In the genomic region with DNA sequence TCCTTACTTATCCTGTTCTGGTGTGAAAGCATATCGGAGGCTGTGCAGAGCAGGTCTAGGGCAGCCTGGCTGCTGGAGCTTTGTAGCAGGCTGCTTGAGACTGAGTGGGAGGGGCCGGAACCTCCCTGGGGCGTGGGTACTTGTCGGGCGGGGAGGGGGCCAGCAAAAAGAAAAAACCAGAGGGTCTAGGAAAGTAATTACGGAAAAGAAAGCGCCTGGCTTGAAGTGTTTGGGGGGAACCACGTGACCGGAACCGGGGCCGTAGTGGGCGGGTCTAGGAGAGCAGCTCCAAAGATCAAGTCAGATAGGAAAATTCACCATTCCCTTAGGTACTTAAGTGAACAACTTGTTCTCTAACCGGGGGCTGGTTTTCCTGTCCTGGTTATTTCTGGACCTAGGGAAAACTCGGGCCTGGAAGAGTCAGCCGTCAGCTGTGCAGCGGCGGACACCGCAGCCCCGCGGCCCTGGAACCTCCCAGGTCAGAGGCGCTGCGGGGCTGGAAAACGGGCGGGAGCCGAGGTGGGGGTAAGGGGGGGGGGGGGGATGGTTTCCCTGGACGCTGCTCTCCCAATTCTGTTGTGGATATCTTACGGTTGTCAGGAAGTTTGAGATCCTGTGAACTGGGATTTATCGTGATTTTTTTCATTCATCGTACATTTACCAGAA, we compare ENCODE assay signal across 8 mouse cellular contexts. TPM values are rescaled to one million over a fixed set of nuclear protein-coding genes. Genes with fewer than 3 reads are reported as not detected.
DNase-seq lines count a peak whose midpoint lies in the region; ATAC-seq lines count a peak whose summit lies in the region.

A gene (plus strand): TSS at position 271 of the 666 bp plus-strand sequence.

- H3K27me3 ChIP-seq in hindbrain, embryonic 14.5 days (ENCODE audit: control insufficient read depth, insufficient read depth, low read length) = no peaks in the 10 kb centered on the region

- peak; percentile 69 for DNase-seq in WW6 (ENCODE audit: low read depth, low spot score)
- peak; percentile 74 to 76 for DNase-seq in cerebellum, postnatal 36 days
- DNase-seq in frontal cortex, postnatal 36 days (ENCODE audit: low spot score in 2 of 2) = peak; percentile 69 to 75
- peak; percentile 85 for DNase-seq in hindbrain, embryonic 14.5 days (ENCODE audit: low spot score)
- DNase-seq in layer of hippocampus, postnatal 25 days (ENCODE audit: extremely low spot score in 1 of 2, low spot score in 1 of 2) = peak; percentile 58 to 61
- peak; percentile 80 for DNase-seq in lung, postnatal 14 days
- DNase-seq in ovary, postnatal 36 days (ENCODE audit: low spot score) = peak; percentile 75
- peak; percentile 78 for DNase-seq in thymus, postnatal 14 days

- H3K9me3 ChIP-seq in hindbrain, embryonic 14.5 days (ENCODE audit: control insufficient read depth, low read length) = no peaks in the 10 kb centered on the region

- peak within 1 kb of the TSS; percentile 78 for H3K9ac ChIP-seq in hindbrain, embryonic 14.5 days

- peak within 1 kb of the TSS; percentile 80 for H3K27ac ChIP-seq in hindbrain, embryonic 14.5 days

- H3K4me2 ChIP-seq in hindbrain, embryonic 14.5 days (replicated peaks) = peak within 1 kb of the TSS; percentile 73

- WGBS in hindbrain, embryonic 14.5 days = under 1% methylated on average over 29 of the region's 29 CpGs

- ATAC-seq in hindbrain, embryonic 14.5 days (ENCODE audit: low FRiP score) = peak; percentile 98

- no peaks in the 10 kb centered on the region for H3K36me3 ChIP-seq in hindbrain, embryonic 14.5 days (replicated peaks; ENCODE audit: control insufficient read depth, insufficient read depth)

- H3K4me1 ChIP-seq in hindbrain, embryonic 14.5 days (replicated peaks; ENCODE audit: control insufficient read depth, insufficient read depth, low read length) = peaks cover 15% of the 10 kb centered on the region

- H3K4me3 ChIP-seq in hindbrain, embryonic 14.5 days (replicated peaks; ENCODE audit: low read length) = peak within 1 kb of the TSS; percentile 55

RNA-seq across cellular contexts. Expression of the gene that starts here (rescaled TPM):
- polyA plus RNA-seq in hindbrain, embryonic 14.5 days (2014; fragmentation: Nextera tagmentation; extraction: Ambion mirVana) = 39.0 and 43.4 TPM in 2 replicates
- total RNA-seq in layer of hippocampus, postnatal 25 days (2021) = 10 to 100 TPM; 10.2 to 11.4 TPM

Comparison
In these comparisons a context has a peak if more than half of its experiments do, and no peak if none do; other contexts are left out.
1. Peak in every context shown above with its lines: DNase-seq, ATAC-seq, H3K4me3 ChIP-seq and H3K27ac ChIP-seq.